Mouse (Mus musculus): ENCODE data around the gene Pde4b.
A peak's percentile ranks its signal among the peaks of the same experiment; 100 is the strongest.

Gene Pde4b

DNA sequence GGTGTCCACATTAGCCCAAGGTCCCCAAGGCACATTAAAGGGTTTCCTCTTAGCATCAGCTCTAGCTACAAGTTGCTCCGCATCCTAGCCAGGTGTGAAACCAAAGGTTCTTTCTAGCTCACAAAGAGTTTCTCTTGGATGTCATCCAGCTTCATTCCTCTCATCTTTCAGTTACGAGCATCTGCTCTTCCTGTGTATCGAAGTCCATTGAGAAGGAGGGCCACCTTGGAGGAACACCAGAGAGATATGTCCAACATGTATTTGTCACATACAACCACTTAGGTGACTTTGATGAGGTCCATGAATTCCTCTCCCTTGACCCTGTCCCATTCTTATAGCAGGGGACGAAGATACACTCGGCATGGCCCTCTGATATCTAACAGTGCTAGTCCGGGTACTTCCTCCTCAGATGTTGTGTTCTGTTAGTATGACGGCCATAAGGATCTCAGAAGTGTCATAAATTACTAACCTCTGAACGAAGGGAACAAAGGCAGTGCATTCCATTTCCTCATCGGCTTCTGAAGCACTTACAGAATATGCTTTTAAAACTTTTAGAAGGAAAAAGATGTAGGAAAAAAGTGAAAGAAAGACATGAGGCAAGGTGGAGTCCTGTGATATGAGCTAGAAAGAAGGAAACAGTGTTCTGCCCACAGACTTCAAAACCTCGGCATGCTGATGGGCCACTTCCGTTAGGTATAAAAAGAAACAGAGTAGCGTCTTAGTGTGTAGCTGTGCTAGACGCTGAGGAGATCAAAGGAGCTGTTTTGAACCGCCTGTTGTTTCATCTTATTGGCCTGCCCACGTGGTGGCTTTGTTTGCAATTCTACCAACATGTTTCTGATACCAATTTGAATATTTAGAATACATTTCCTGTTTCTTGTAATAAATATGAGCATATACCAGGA, 419.3 kb downstream of the Pde4b start:
- DNase-seq (ENCODE audit: low spot score in 2 of 2), result no peak

- no peak for DNase-seq (ENCODE audit: low spot score in 2 of 2)
Measured at GRCm38 (mm10) chr4:102507344-102507743, 420.0 kb downstream of the Pde4b start.

GRCm38 (mm10) chr4:102507753-102508152, 420.4 kb downstream of the Pde4b start:
- DNase-seq (ENCODE audit: low spot score in 2 of 2), result no peak

- no peak for DNase-seq (ENCODE audit: low spot score in 2 of 2)
Measured at GRCm38 (mm10) chr4:102510061-102510460, 422.7 kb downstream of the Pde4b start.

- peak; percentile 72 to 85 for DNase-seq (ENCODE audit: low spot score in 2 of 2)
Measured at GRCm38 (mm10) chr4:102510939-102511391, 423.6 kb downstream of the Pde4b start.

DNA sequence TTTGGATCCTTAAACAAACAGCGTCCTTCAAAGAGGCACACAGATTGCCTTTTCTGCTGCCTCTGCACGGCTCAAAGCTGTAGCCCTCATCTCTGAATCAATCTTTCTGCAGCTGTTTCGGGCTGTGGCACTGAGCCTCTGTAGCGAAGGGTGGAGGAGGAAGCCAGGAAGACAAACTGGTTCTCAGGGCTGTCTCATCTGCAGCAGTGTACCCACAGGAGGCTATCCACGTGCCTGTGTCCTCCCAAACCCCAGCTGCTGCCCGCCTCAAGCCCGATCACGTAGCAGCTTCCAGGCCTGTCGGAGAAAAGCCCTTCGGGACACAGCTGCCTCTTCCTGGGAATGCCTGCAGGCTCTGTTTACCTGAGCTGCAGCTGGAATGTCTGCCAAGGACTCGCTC, 424.2 kb downstream of the Pde4b start:
- peak; percentile 55 to 64 for DNase-seq (ENCODE audit: low spot score in 2 of 2)

- DNase-seq (ENCODE audit: low spot score in 2 of 2), result no peak
Measured at GRCm38 (mm10) chr4:102512940-102513339, 425.6 kb downstream of the Pde4b start.

DNA sequence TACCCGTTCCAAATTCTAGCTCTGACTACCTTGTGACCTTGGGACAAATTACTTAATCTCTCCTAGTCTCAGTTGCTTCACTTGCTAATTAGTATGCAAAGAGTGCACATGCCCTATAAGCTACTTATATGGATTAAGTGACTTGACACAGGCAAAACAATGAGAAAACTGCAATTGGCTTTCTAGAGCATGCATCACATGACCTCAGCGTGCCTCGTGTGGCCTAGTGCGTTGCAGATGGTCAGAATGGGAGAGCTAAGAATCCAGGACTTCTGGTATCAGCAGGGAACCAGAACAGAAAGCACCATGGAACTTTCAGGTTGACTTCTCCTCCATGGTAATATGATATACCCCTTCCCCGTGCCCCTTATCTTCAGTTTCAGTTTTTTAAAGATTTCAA, 426.2 kb downstream of the Pde4b start:
- DNase-seq (ENCODE audit: low spot score in 2 of 2), result no peak

GRCm38 (mm10) chr4:102514972-102515835, 427.9 kb downstream of the Pde4b start:
- DNase-seq (ENCODE audit: low spot score in 2 of 2), result no peak

DNA sequence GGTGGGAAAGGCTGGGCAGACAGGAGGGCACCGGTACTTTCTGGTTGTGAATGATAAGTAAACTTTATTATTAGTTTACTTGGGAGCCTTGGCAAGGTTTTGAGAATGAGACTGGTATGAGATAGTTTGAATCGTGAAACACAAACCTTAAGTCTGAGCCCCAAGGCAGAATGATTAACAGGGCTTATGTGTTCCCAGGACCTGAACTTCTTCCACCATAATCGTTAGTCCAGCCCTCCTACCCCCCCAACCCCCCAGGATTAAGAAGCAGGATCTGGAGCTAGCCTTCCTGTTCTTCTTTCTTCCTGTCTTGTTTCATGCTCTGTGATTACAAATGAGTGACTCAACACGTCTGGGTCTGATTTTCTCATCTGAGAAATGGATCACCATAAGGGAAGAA, 429.1 kb downstream of the Pde4b start:
- DNase-seq (ENCODE audit: low spot score in 2 of 2), result no peak

- peak; percentile 77 for DNase-seq (ENCODE audit: low spot score in 2 of 2)
Measured at GRCm38 (mm10) chr4:102516982-102517630, 429.8 kb downstream of the Pde4b start.

GRCm38 (mm10) chr4:102517653-102518052, 430.3 kb downstream of the Pde4b start:
- no peak for DNase-seq (ENCODE audit: low spot score in 2 of 2)

DNA sequence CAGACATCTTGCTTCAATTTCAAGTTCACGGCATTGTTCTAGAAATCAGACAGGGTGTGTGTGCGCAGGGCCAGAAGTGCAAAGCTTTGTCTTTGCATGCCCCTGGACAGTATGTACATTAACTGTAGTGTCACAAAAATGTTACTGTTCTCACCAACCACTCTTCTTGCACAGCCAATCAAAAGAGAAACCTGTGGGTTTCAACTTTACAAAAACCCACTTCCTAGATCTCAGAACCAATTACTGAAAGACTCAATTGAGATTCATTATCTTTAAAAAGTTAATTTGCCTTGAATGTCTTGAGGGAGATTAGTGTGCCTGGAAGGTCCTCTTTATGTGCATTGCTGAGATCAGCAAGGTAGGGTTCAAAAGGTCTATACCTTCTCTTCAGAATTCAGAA, 431.0 kb downstream of the Pde4b start:
- DNase-seq (ENCODE audit: low spot score in 2 of 2), result no peak

- no peak for DNase-seq (ENCODE audit: low spot score in 2 of 2)
Measured at GRCm38 (mm10) chr4:102520669-102521261, 433.4 kb downstream of the Pde4b start.

DNA sequence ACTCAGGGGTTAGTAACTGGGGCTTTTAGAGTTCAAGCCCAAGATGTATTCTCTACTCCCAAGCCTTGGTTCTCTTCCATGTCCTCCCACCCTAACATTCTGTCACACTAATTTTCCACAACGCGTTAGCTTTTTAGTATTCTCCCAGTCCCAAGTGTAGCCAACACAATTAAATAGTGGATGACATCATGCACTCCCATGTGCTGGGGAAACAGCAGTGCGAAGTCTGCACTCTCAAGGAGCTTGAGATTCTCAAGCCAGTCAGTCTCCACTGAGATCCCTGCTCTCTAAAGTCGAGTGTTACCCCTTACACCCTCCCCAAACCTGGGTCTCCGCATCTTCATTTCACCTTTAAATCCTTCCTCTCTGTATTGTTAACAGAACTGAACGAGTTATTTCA, 434.1 kb downstream of the Pde4b start:
- DNase-seq (ENCODE audit: low spot score in 2 of 2), result no peak

GRCm38 (mm10) chr4:102527361-102527760, 440.0 kb downstream of the Pde4b start:
- DNase-seq (ENCODE audit: low spot score in 2 of 2), result no peak

DNA sequence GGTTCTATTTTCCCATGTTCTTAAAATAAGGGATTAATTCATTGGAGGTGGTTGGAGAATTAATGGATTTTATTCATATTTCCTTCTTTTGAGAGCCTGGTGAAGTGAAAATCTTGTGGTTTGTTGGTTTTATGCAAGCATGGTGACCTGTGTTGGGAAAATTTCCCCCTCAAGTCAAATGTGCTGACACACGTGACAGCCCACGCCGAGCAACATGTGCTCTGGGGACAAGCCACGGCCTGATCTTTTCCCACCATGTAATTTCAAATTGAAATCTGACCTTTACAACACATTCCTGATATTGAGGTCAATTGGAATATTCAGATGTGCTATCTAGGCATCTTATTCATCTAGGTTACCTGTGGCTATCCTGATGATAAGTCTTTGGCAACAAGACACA, 443.5 kb downstream of the Pde4b start:
- no peak for DNase-seq (ENCODE audit: low spot score in 2 of 2)

GRCm38 (mm10) chr4:102531729-102532128, 444.4 kb downstream of the Pde4b start:
- no peak for DNase-seq (ENCODE audit: low spot score in 2 of 2)

DNA sequence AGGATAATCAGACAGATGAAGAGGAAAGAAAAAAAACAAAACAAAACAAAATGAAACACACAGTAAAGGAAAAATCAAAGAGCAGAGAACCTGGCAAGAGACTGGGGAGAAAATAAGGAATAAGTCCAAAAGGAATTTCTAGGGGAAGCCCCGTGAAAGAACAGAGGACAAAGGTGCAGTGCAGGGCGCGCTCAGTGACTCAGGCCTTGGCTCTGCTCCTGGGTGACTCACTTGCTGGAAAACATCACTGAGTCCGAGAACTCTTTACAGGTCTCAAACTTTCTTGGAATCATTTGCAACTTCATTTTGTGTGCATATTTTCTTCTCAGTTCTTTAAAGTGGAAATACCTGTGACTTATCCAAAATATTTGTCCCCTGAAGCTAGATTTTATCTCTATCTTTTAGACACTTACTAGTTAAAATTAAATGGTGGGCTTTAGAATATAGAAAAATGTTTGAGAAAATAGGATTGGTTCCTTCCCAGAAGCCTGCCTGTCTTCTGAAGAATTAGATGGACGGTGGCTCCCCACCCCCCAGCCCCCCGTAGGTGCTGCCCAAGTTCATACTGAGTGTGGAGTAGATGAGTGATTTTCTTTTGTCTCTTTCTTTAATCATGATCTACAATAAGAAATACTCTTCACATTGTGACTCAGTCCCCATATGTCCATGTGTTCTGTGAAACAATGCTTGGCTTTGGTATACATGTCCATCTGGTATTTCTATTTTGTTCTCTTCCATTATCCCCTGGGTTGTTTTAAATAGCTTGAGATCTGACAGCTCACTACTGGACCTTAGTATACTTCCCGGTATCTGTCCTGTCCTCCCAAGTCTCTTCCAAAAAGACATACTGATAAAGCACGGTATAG, 446.1 kb downstream of the Pde4b start:
- peak; percentile 56 to 68 for DNase-seq (ENCODE audit: low spot score in 2 of 2)

- peak; percentile 63 to 75 for DNase-seq (ENCODE audit: low spot score in 2 of 2)
Measured at GRCm38 (mm10) chr4:102534049-102534730, 446.8 kb downstream of the Pde4b start.
